Mouse (Mus musculus) adrenal gland, adult 8-10 months (tissue): ENCODE measurements at regions not wholly inside any gene's neighbourhood (a gene's known extent, or its start where the extent isn't known, plus 50 kb on each side); places are given as distances from the start of the nearest gene placed in this dataset.
A peak's percentile ranks its signal among the peaks of the same experiment; 100 is the strongest.
"Not testable (repeated sequence)": the region's sequence is repeated elsewhere in the genome, so short reads cannot be mapped to it uniquely, and the experiment has no call there.

Experiments
- DNase-seq: peaks from one replicate; pipeline ENCODE4 v3.0.0; 2022

- no peak for DNase-seq
Observed at GRCm38 (mm10) chr16:93338806-93339205, 265.1 kb downstream of the Setd4 start.

GRCm38 (mm10) chr16:93335322-93336111, 268.3 kb downstream of the Setd4 start:
- DNase-seq, result no peak

DNA sequence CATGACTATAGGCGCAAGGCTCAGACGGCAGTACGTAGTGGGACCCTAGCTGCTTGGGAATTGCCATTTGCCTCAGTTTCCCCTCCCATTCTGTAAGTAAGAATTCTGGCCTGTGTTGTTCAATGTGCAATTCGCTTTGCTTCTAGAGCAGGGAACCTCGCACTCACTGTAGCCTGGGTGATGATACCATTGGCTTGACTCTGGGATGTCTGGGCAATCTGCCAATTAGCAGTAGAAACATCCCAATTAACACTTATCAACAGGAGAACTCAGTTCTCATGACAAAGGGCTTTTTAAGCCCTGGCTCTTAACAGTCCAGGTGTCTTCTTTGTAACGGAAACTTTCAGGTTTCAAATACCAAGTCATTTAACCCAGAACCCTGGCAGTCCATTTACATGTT, 270.2 kb downstream of the Setd4 start:
- no peak for DNase-seq

- DNase-seq, result no peak
Observed at GRCm38 (mm10) chr16:93328680-93329395, 275.0 kb downstream of the Setd4 start.

DNA sequence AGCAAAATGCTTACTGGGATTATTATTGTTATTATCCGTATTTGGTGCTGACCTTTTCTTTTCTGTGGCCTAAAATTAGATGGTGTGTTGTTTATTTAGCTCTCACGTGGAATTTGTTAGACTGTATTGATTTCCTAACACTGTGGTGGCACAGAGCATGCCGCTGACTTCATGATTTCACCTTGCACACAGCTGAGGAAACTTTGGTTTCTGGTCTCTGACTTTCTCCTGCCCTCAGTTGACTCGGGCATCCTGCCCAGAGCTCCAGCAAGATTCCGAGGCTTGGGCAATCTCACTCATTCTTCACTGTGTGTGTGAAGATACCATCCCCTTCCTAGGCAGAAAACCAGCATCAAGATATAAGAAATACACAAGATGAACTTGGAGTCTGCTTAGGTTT, 279.0 kb downstream of the Setd4 start:
- DNase-seq, result peak; percentile 6

DNA sequence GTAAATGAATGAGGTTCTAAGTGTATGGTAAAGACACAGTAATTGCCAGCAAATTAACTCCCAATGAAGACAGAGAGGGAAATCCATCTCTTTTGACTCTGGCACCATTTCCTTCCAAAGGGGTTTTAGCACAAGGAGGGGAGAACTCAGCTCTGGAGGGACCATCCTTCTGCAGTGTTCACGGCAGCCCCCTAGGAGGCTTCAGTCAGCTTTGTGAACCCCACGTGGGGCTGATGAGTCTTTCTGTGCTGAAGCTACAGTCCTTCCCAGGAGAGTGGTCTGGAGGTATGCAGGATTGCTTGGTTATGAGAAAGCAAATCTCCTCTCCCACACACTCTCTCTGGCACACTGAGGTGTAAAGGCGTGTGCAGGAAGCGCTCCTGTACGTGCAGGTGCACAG, 280.7 kb downstream of the Setd4 start:
- no peak for DNase-seq

DNA sequence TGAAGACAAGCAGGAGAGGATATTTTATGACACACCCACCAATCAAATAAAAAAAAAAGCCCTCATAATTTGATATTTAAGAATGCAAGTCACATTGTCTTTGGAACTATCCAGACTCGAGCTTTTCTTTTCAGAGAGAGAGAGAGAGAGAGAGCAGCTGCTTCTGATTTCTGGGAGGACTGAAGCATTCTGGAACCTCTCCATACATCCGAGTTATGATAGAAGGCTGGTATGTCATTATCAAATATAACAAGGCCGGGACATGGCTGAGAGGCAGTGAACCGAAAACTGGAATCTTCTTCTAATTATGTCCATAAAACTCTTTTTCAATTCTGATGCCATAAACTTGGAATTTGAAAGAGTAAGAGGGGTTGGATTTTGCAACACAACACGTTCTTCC, 284.3 kb downstream of the Setd4 start:
- no peak for DNase-seq

GRCm38 (mm10) chr16:93311644-93312043, 292.2 kb downstream of the Setd4 start:
- DNase-seq, result no peak

DNA sequence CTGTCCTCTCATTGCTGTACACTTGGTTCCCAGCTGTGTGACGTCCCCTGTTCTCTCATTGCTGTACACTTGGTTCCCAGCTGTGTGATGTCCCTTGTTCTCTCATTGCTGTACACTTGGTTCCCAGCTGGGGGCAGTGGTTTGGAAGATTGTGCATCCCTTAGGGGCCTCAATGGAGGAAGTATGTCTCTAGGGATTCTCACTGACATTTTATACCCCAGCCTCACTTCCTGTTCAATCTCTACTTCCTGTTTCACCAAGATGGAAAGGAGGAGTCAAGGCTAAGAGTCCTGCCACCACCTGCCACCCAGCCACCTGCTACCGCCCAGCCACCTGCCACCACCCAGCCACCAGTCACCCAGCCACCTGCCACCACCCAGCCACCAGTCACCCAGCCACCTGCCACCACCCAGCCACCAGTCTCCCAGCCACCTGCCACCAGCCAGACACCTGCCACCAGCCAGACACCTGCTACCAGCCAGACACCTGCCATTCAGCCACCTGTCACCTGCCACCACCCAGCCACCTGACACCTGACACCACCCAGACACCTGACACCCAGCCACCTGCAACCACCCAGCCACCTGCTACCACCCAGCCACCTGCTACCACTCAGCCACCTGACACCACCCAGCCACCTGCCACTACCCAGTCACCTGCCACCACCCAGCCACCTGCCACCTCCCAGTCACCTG, 295.1 kb downstream of the Setd4 start:
- no peak for DNase-seq

GRCm38 (mm10) chr16:93306951-93307350, 296.9 kb downstream of the Setd4 start:
- DNase-seq, result no peak

GRCm38 (mm10) chr16:93306140-93306539, 297.7 kb downstream of the Setd4 start:
- DNase-seq, result not testable (repeated sequence)

GRCm38 (mm10) chr16:93294430-93294829, 309.4 kb downstream of the Setd4 start:
- DNase-seq, result no peak

- peak; percentile 47 for DNase-seq
Observed at GRCm38 (mm10) chr16:93292965-93293653, 310.8 kb downstream of the Setd4 start.

- no peak for DNase-seq
Observed at GRCm38 (mm10) chr16:93292181-93292834, 311.6 kb downstream of the Setd4 start.

DNA sequence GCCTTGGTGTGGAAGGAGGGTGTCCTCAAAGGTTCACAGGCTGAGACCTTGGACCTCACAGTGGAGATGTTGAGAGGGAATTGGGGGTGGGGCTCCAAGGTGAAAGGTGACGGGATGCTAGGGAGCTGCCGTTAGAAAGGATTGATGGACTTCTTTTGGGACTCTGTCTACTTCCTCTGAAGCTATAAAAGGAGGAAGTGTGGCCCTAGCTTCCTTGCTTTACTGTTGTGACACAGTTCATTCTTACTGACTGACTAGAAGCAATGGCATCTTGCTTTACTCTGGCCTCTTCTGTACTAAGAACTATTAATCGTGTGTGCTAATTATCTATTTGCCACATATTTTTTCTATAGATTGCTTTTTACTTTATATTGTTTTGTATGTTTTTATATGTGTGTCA, 315.8 kb downstream of the Setd4 start:
- DNase-seq, result no peak

- no peak for DNase-seq
Observed at GRCm38 (mm10) chr16:93287520-93287919, 316.3 kb downstream of the Setd4 start.

- DNase-seq, result no peak
Observed at GRCm38 (mm10) chr16:93286816-93287215, 317.0 kb downstream of the Setd4 start.

- no peak for DNase-seq
Observed at GRCm38 (mm10) chr16:93285191-93285590, 318.7 kb downstream of the Setd4 start.

DNA sequence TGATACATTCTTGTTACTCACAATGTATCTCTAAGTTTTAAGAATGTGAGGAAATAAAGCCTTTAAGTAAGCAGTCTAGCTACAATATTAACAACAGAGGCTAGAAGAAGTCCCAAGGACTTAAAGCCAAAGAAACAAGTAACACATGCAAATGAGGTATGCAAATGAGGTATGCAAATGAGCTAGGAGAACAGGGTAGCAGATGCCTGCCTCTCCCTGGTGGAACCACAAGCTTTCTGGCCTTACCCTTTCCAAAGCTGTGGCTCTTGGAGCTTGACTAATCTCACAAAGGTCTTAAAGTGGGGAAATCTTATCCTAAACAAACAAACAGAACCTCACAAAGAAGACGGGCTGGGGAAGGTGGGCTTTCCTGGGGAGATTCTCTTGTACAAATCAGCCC, 322.1 kb downstream of the Setd4 start:
- DNase-seq, result no peak

- no peak for DNase-seq
Observed at GRCm38 (mm10) chr16:93272636-93273035, 331.2 kb downstream of the Setd4 start.

GRCm38 (mm10) chr16:93272146-93272545, 331.7 kb downstream of the Setd4 start:
- DNase-seq, result no peak

DNA sequence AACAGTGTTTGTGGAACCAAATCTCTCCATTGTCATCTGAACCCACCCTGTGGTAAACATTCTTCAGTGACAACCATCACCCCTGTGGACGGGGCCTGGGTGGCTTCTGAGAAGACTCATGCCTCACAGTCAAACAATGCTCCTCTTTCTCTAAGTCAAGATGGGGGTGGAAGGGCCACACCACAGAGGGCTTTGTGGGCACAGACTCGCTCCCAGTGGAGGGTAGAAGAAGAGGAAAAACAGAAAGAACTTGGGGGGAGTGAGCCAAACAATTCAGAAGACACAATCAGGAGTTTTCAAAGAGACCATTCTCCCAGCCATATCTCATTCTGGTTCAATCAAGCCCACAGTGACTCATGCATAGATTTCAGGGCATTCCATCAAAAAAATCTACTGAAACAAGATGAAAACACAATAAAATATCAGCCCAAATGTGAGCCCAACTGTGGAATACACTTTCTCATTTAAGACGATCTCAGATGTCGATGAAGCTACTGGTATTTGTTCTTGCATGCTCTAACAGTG, 339.7 kb downstream of the Setd4 start:
- no peak for DNase-seq
